ENCODE assay signal across 8 mouse cellular contexts in genomic region chr3:58372066-58372904, GRCm38 (mm10). TPM values are rescaled to one million over a fixed set of nuclear protein-coding genes. Genes with fewer than 3 reads are reported as not detected.
DNase-seq lines count a peak whose midpoint lies in the region; ATAC-seq and TF ChIP-seq lines count a peak whose summit lies in the region.

No protein-coding gene starts in this region.

- peak overlapping the region; percentile 37; the same call in 1 of the 2 replicates for H3K27ac ChIP-seq in hindbrain, postnatal 0 days
- H3K27ac ChIP-seq in stomach, embryonic 16.5 days (ENCODE audit: low read length) = peak overlapping the region; percentile 84

- no peaks in the 10 kb centered on the region for H3K36me3 ChIP-seq in hindbrain, postnatal 0 days (ENCODE audit: insufficient read depth, low read length)
- no peaks in the 10 kb centered on the region for H3K36me3 ChIP-seq in stomach, embryonic 16.5 days (ENCODE audit: control insufficient read depth, insufficient read depth, low read length)

- no peaks in the 10 kb centered on the region for H3K9me3 ChIP-seq in hindbrain, postnatal 0 days (ENCODE audit: low read length)
- no peaks in the 10 kb centered on the region for H3K9me3 ChIP-seq in stomach, embryonic 16.5 days (replicated peaks; ENCODE audit: control insufficient read depth, low read length)

- intact Hi-C loops in gastrocnemius, postnatal 14 days (cut with DNase I; ENCODE audit: low total_unique reads) = no loop called here

- 0 out of 2 replicates have a peak, but pooled peaks cover 4% of the 10 kb centered on the region for H3K4me1 ChIP-seq in hindbrain, postnatal 0 days (ENCODE audit: insufficient read depth, low read length)
- peaks cover 11% of the 10 kb centered on the region for H3K4me1 ChIP-seq in stomach, embryonic 16.5 days (ENCODE audit: control insufficient read depth, insufficient read depth, low read length)

- TF ChIP-seq CTCF in hindbrain, postnatal 0 days (IDR thresholded peaks at IDR 0.05; ENCODE audit: low read depth) = no peak

- peak; percentile 94 for ATAC-seq in hindbrain, postnatal 0 days
- ATAC-seq in stomach, embryonic 16.5 days (ENCODE audit: insufficient read depth, low FRiP score) = peak; percentile 93

- H3K4me3 ChIP-seq in hindbrain, postnatal 0 days (ENCODE audit: low read length) = 0 out of 2 replicates have a peak overlapping the region, but pooled peaks have one; percentile 1
- no peak overlapping the region for H3K4me3 ChIP-seq in stomach, embryonic 16.5 days (replicated peaks; ENCODE audit: low read length)

- H3K4me2 ChIP-seq in hindbrain, postnatal 0 days (ENCODE audit: low read depth, low read length) = peak overlapping the region; percentile 38
- H3K4me2 ChIP-seq in stomach, embryonic 16.5 days (ENCODE audit: low read depth, low read length) = peak overlapping the region; percentile 34

- peak; percentile 96 for DNase-seq in adipocyte (ENCODE audit: low spot score)
- peak; percentile 52 to 67 for DNase-seq in cerebellum, postnatal 25 days
- peak; percentile 32 for DNase-seq in gastrocnemius, postnatal 14 days
- DNase-seq in hindbrain, postnatal 0 days (ENCODE audit: low spot score) = peak; percentile 85
- peak; percentile 15 to 18 for DNase-seq in layer of hippocampus, postnatal 36 days
- peak; percentile 68 to 81 for DNase-seq in lung, postnatal 4 days
- no peak for DNase-seq in right cerebral cortex, postnatal 14 days

- no peaks in the 10 kb centered on the region for H3K27me3 ChIP-seq in hindbrain, postnatal 0 days (ENCODE audit: insufficient read depth, low read length)
- no peaks in the 10 kb centered on the region for H3K27me3 ChIP-seq in stomach, embryonic 16.5 days (ENCODE audit: control insufficient read depth, insufficient read depth, low read length)

- peak overlapping the region; percentile 4; the same call in 1 of the 2 replicates for H3K9ac ChIP-seq in hindbrain, postnatal 0 days (replicated peaks; ENCODE audit: low read length)
- H3K9ac ChIP-seq in stomach, embryonic 16.5 days (ENCODE audit: low read length) = peak overlapping the region; percentile 37

- WGBS in hindbrain, postnatal 0 days = 9% methylated on average over 9 of the region's 9 CpGs
- WGBS in stomach, embryonic 16.5 days = 7% methylated on average over 9 of the region's 9 CpGs

RNA-seq across cellular contexts. Expression of gene Tsc22d2, which starts 42.2 kb away (rescaled TPM):
- 10 to 100 TPM; 19.9 to 20.4 TPM for total RNA-seq in gastrocnemius, postnatal 14 days (2021)
- total RNA-seq in hindbrain, postnatal 0 days (2014; rRNA removed) = 39.0 and 40.4 TPM in 2 replicates
- 10.3 and 10.4 TPM in 2 replicates for polyA plus RNA-seq in hindbrain, postnatal 0 days (2015; fragmentation: Nextera tagmentation; extraction: Ambion mirVana)
- 10 to 100 TPM; 40.0 to 44.7 TPM for total RNA-seq in layer of hippocampus, postnatal 36 days (2021)
- 4.8 and 5.9 TPM in 2 replicates for polyA plus RNA-seq in stomach, embryonic 16.5 days (2015; fragmentation: Nextera tagmentation; extraction: Ambion mirVana)
